Mouse (Mus musculus) liver, adult 2 months (tissue): Measurements from ENCODE around the gene Wdr66. TPM values are rescaled to one million over a fixed set of nuclear protein-coding genes. Genes with fewer than 3 reads are reported as not detected.

Source experiments
- DNase-seq: peaks from one replicate; pipeline ENCODE4 v3.0.0-alpha.2; 2011; ENCODE audit warnings: low read depth, low spot score; ENCODE audit errors: extremely low read depth
- H3K27ac ChIP-seq: fragments of 200-500 bp; replicated peaks from 2 replicates; pipeline ENCODE4 v1.5.1; 2012; ENCODE audit warnings: low read depth, mild to moderate bottlenecking, control low read depth, inconsistent platforms, low read length; ENCODE audit not compliant: insufficient read depth
- H3K27me3 ChIP-seq: fragments of 200-500 bp; 2 replicates; pipeline ENCODE4 v1.6.1; 2012; ENCODE audit warnings: mild to moderate bottlenecking, moderate library complexity, low read length, inconsistent platforms; ENCODE audit not compliant: control insufficient read depth, insufficient read depth
- H3K36me3 ChIP-seq: fragments of 200-500 bp; 2 replicates; pipeline ENCODE4 v1.6.1; 2012; ENCODE audit warnings: low read length, inconsistent platforms; ENCODE audit not compliant: control insufficient read depth, insufficient read depth
- H3K4me1 ChIP-seq: fragments of 200-500 bp; 2 replicates; pipeline ENCODE4 v1.6.1; 2011; ENCODE audit warnings: low read length; ENCODE audit not compliant: control insufficient read depth, insufficient read depth
- H3K4me3 ChIP-seq: fragments of 200-500 bp; 2 replicates; pipeline ENCODE4 v1.5.1; 2011; ENCODE audit warnings: low read depth, mild to moderate bottlenecking, control low read depth, low read length, moderate library complexity; ENCODE audit not compliant: insufficient read depth
- H3K79me2 ChIP-seq: fragments of 200-500 bp; 2 replicates; pipeline ENCODE4 v1.6.1; 2012; ENCODE audit warnings: inconsistent platforms, mild to moderate bottlenecking, low read length, moderate library complexity; ENCODE audit not compliant: control insufficient read depth, insufficient read depth
- H3K9ac ChIP-seq: fragments of 200-500 bp; 2 replicates; pipeline ENCODE4 v1.6.1; 2012; ENCODE audit warnings: low read depth, mild to moderate bottlenecking, control low read depth, inconsistent platforms, low read length
- CTCF ChIP-seq: fragments of 200-500 bp; IDR thresholded peaks from 2 replicates; pipeline ENCODE4 v1.5.1; 2011; ENCODE audit warnings: low read depth, low read length, control low read depth
- POLR2A ChIP-seq: fragments of 200-500 bp; IDR thresholded peaks from 2 replicates; pipeline ENCODE4 v1.6.1; 2011; ENCODE audit warnings: low read length, control low read depth; ENCODE audit not compliant: insufficient read depth; ENCODE audit errors: extremely low read depth
- WGBS: fragments of 180-500 bp; shearing (Covaris S2); methylation state at CpG from one replicate; pipeline ENCODE4 v1.1.7; 2018; 5-methylcytosine and 5-hydroxymethylcytosine counted together
- polyA plus RNA-seq: library from polyadenylated mRNA; depleted of rRNA; stranded (reverse); fragments of >200 nt; gene quantifications from 2 replicates; pipeline ENCODE4 v1.2.3, GENCODE M21; 2012
- total RNA-seq: library from RNA; depleted of rRNA; stranded (reverse); fragments of >200 nt; gene quantifications from 2 replicates; pipeline ENCODE4 v1.2.3, GENCODE M21; 2014

The Wdr66 gene
- total and polyA plus RNA-seq, 2 experiments, result 0.37 to 0.60 TPM

GRCm38 (mm10) chr5:123288079-123288478 lies 36.2 kb downstream of the Wdr66 start:
- H3K4me1 ChIP-seq, result no peaks in the 10 kb centered on the region
- H3K9ac ChIP-seq, result no peak overlapping the region
- no peak overlapping the region for H3K4me3 ChIP-seq
- no peak for DNase-seq
- no peak for TF ChIP-seq POLR2A
- peak; percentile 39 for TF ChIP-seq CTCF
- no peak overlapping the region for H3K27ac ChIP-seq
- H3K27me3 ChIP-seq, result 0 out of 2 replicates have a peak, but pooled peaks cover 3% of the 10 kb centered on the region
- WGBS, result 87% methylated on average over 5 of the region's 5 CpGs
- no peaks in the 10 kb centered on the region for H3K36me3 ChIP-seq
- no peaks in the 10 kb centered on the region for H3K79me2 ChIP-seq

DNA sequence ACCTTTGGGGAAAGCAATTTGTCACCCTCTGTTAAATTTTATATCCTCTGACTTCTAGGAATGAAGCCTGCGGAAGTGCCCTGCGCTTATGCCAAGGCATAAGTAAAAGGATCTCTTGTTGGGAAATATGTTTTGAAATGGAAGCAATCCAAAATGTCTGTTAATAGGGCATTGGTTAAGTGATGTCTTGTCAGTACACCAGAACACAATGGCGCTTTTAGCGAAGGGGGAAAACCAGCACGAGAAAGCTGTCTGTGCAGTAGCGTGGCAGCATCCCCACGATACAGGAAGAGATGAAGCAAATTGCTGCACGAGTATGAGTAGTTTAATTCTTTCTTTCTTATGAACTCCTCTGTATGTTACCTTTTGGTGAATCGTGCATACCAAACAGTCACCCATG lies 42.8 kb downstream of the Wdr66 start:
- DNase-seq, result no peak
- no peaks in the 10 kb centered on the region for H3K36me3 ChIP-seq
- no peak for TF ChIP-seq POLR2A
- no peak for TF ChIP-seq CTCF
- H3K4me1 ChIP-seq, result no peaks in the 10 kb centered on the region
- H3K9ac ChIP-seq, result no peak overlapping the region
- H3K4me3 ChIP-seq, result no peak overlapping the region
- H3K79me2 ChIP-seq, result no peaks in the 10 kb centered on the region
- 88% methylated on average over 9 of the region's 9 CpGs for WGBS
- no peaks in the 10 kb centered on the region for H3K27me3 ChIP-seq
- no peak overlapping the region for H3K27ac ChIP-seq

GRCm38 (mm10) chr5:123296224-123296806 lies 44.4 kb downstream of the Wdr66 start:
- Histone ChIP-seq H3K27me3 (no peaks in the 10 kb centered on the region), H3K4me3 (no peak overlapping the region), H3K9ac (no peak overlapping the region), H3K36me3 (no peaks in the 10 kb centered on the region), H3K79me2 (no peaks in the 10 kb centered on the region), H3K4me1 (no peaks in the 10 kb centered on the region), H3K27ac (no peak overlapping the region)
- TF ChIP-seq POLR2A (no peak), CTCF (peak; percentile 51; the same call in 1 of the 2 replicates)
- no peak for DNase-seq
- 67% methylated on average over 12 of the region's 12 CpGs for WGBS

GRCm38 (mm10) chr5:123296972-123297754 lies 45.3 kb downstream of the Wdr66 start:
- no peak overlapping the region for H3K27ac ChIP-seq
- no peak overlapping the region for H3K4me3 ChIP-seq
- H3K27me3 ChIP-seq, result no peaks in the 10 kb centered on the region
- TF ChIP-seq POLR2A (no peak), CTCF (no peak)
- DNase-seq, result no peak
- WGBS, result 67% methylated on average over 23 of the region's 23 CpGs
- no peaks in the 10 kb centered on the region for H3K79me2 ChIP-seq
- no peaks in the 10 kb centered on the region for H3K4me1 ChIP-seq
- no peak overlapping the region for H3K9ac ChIP-seq
- H3K36me3 ChIP-seq, result no peaks in the 10 kb centered on the region

DNA sequence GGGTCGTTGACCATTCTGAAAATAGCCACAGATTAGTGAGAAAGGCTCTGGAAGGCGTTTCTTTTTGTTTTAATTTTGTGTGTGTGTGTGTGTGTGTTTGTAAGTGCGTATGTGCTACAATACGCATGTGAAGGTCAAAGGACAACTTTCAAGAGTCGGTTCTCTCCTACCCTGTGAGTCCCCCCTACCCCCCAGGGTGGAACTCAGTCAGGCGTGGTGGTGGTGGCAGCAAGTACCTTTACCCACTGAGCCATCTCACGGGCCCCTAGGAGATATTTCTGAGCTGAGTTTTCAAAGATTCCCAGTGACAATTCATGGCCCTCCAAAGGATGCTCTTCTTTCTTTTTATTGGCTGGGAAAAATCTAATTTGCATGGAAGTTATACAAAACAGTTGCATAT lies 45.9 kb downstream of the Wdr66 start:
- DNase-seq, result no peak
- no peaks in the 10 kb centered on the region for H3K4me1 ChIP-seq
- H3K36me3 ChIP-seq, result no peaks in the 10 kb centered on the region
- H3K9ac ChIP-seq, result no peak overlapping the region
- H3K27ac ChIP-seq, result no peak overlapping the region
- no peak overlapping the region for H3K4me3 ChIP-seq
- WGBS, result 78% methylated on average over 7 of the region's 7 CpGs
- no peaks in the 10 kb centered on the region for H3K27me3 ChIP-seq
- TF ChIP-seq CTCF (no peak), POLR2A (no peak)
- no peaks in the 10 kb centered on the region for H3K79me2 ChIP-seq

DNA sequence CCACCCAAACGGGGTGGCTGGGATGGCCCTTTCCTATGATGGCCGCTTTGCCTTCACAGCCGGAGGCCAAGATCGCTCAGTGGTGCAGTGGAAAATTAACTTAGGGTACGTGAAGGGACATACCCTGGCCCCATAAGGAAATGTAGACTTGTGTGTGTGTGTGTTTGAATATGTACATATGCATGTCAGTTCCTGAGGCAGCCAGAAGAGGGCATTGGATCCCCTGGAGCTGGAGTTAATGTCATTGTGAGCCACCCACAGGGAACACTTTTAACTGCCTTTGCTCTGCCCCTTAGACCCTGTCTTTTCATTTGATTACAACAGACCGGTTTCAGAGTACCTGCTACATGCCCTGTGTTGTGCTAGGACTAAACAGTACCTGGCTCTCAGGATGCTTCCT lies 46.6 kb downstream of the Wdr66 start:
- 89% methylated on average over 6 of the region's 6 CpGs for WGBS
- DNase-seq, result no peak
- Histone ChIP-seq H3K4me1 (no peaks in the 10 kb centered on the region), H3K27me3 (no peaks in the 10 kb centered on the region), H3K4me3 (no peak overlapping the region), H3K36me3 (no peaks in the 10 kb centered on the region), H3K79me2 (no peaks in the 10 kb centered on the region), H3K9ac (no peak overlapping the region), H3K27ac (no peak overlapping the region)
- TF ChIP-seq POLR2A (no peak), CTCF (no peak)
